Mouse (Mus musculus) MEL (cell line): ENCODE measurements at regions not wholly inside any gene's neighbourhood (a gene's known extent, or its start where the extent isn't known, plus 50 kb on each side); places are given as distances from the start of the nearest gene placed in this dataset.

ENCODE experiments used
- CTCF ChIP-seq, 3 experiments: IDR thresholded peaks in 2 of 3; conservative IDR thresholded peaks in 1 of 3; 2 replicates each; pipeline ENCODE4 v1.5.1; 2011 to 2012; ENCODE audit warnings: low read length in 3 of 3, low read depth in 2 of 3, mild to moderate bottlenecking in 2 of 3, improper control_type of control experiment in 1 of 3, inconsistent platforms in 1 of 3, mixed read lengths in 1 of 3, moderate library complexity in 1 of 3; ENCODE audit not compliant: control insufficient read depth in 1 of 3, insufficient read depth in 1 of 3, poor library complexity in 1 of 3, severe bottlenecking in 1 of 3
- E2F4 ChIP-seq: IDR thresholded peaks from 2 replicates; pipeline ENCODE4 v1.6.1; 2011; ENCODE audit warnings: low read depth, low read length, improper control_type of control experiment, borderline replicate concordance
- GATA1 ChIP-seq: IDR thresholded peaks from 2 replicates; pipeline ENCODE4 v1.6.1; 2011; ENCODE audit warnings: low read depth, low read length, improper control_type of control experiment
- POLR2A ChIP-seq, 2 experiments: IDR thresholded peaks; 2 replicates each; pipeline ENCODE4 v1.6.1; 2011 to 2012; ENCODE audit warnings: low read length in 2 of 2, mild to moderate bottlenecking in 2 of 2, control low read depth in 1 of 2, improper control_type of control experiment in 1 of 2, low read depth in 1 of 2, moderate library complexity in 1 of 2; ENCODE audit not compliant: control insufficient read depth in 1 of 2, insufficient read depth in 1 of 2, poor library complexity in 1 of 2
- SIN3A ChIP-seq: IDR thresholded peaks from 2 replicates; pipeline ENCODE4 v1.6.1; 2012; ENCODE audit warnings: low read length, improper control_type of control experiment, inconsistent platforms
- TAL1 ChIP-seq: IDR thresholded peaks from 2 replicates; pipeline ENCODE4 v1.6.1; 2012; ENCODE audit warnings: mild to moderate bottlenecking, inconsistent platforms, low read length, moderate library complexity, mixed read lengths
- UBTF ChIP-seq: IDR thresholded peaks from 2 replicates; pipeline ENCODE4 v1.6.1; 2012; ENCODE audit warnings: low read depth, mild to moderate bottlenecking, inconsistent platforms, low read length, improper control_type of control experiment, moderate library complexity, borderline replicate concordance; ENCODE audit not compliant: insufficient read depth
- USF1 ChIP-seq: IDR thresholded peaks from 2 replicates; pipeline ENCODE4 v1.6.1; 2014; ENCODE audit warnings: low read depth, mild to moderate bottlenecking, inconsistent platforms, low read length, improper control_type of control experiment, moderate library complexity
- ZC3H11A ChIP-seq: IDR thresholded peaks from 2 replicates; pipeline ENCODE4 v1.6.1; 2012; ENCODE audit warnings: low read depth, mild to moderate bottlenecking, inconsistent platforms, low read length, improper control_type of control experiment

DNA sequence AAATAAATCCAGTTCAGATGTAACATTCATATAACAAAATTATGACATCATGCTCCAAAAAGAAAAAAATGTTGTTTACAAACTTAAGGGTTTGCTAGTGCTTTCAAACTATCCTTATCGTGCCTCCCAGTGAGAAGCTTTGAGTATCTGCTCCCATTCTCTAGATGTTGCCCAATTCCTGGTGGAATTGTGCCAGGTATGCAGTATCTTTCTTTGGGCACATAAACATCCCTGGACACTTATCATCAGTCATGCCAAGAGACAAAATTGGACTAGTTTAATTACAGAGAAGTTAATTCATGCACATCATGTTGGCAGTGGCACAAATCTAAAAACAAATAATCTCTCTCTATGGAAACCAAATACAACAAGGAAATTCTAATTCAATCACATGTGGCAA lies 109.0 kb upstream of the Ccn2 start:
- TF ChIP-seq CTCF (IDR thresholded peaks at IDR 0.05 in 2 of 3, conservative IDR thresholded peaks at IDR 0.05 in 1 of 3; ENCODE audit: control insufficient read depth in 1 of 3, insufficient read depth in 1 of 3, low read depth in 2 of 3, low read length in 3 of 3, poor library complexity in 1 of 3, severe bottlenecking in 1 of 3) (no peak), USF1 (no peak), TAL1 (no peak), POLR2A (IDR thresholded peaks at IDR 0.05; ENCODE audit: control insufficient read depth in 1 of 2, insufficient read depth in 1 of 2, low read depth in 1 of 2, low read length in 2 of 2, poor library complexity in 1 of 2) (no peak), UBTF (no peak), SIN3A (no peak), E2F4 (no peak), ZC3H11A (no peak), GATA1 (no peak)
